Mouse (Mus musculus) ES-E14 (cell line): Measurements from ENCODE around the gene Hist1h3f. TPM values are rescaled to one million over a fixed set of nuclear protein-coding genes. Genes with fewer than 3 reads are reported as not detected.

Source experiments
- DNase-seq: peaks from one replicate; pipeline ENCODE4 v3.0.0-alpha.2; 2013; ENCODE audit warnings: low read depth, low spot score
- H3K27ac ChIP-seq: 2 replicates; pipeline ENCODE4 v1.5.1; 2012; ENCODE audit warnings: low read depth, mild to moderate bottlenecking, low read length, moderate library complexity, mixed read lengths; ENCODE audit not compliant: poor library complexity, insufficient read depth, severe bottlenecking
- H3K36me3 ChIP-seq: 2 replicates; pipeline ENCODE4 v1.6.1; 2012; ENCODE audit warnings: mild to moderate bottlenecking, low read length, moderate library complexity, mixed read lengths; ENCODE audit not compliant: control insufficient read depth, poor library complexity, insufficient read depth, severe bottlenecking
- H3K4me1 ChIP-seq, 2 experiments: fragments of 150-350 bp in 1 of 2; sonication (generic) in 1 of 2; 2 replicates each; pipeline ENCODE4 v1.6.1; 2012; ENCODE audit warnings: low read length in 2 of 2, mild to moderate bottlenecking in 1 of 2, mixed read lengths in 1 of 2; ENCODE audit not compliant: control insufficient read depth in 2 of 2, insufficient read depth in 2 of 2, poor library complexity in 1 of 2
- H3K4me3 ChIP-seq, 2 experiments: fragments of 150-350 bp in 1 of 2; sonication (generic) in 1 of 2; 2 replicates each; pipeline ENCODE4 v1.5.1; 2012; ENCODE audit warnings: low read length in 2 of 2, low read depth in 1 of 2, mild to moderate bottlenecking in 1 of 2, mixed read lengths in 1 of 2; ENCODE audit not compliant: insufficient read depth in 1 of 2, poor library complexity in 1 of 2, severe bottlenecking in 1 of 2
- H3K9ac ChIP-seq: 2 replicates; pipeline ENCODE4 v1.6.1; 2012; ENCODE audit warnings: low read depth, mild to moderate bottlenecking, low read length, mixed read lengths; ENCODE audit not compliant: poor library complexity, insufficient read depth, severe bottlenecking
- H3K9me3 ChIP-seq: fragments of 150-350 bp; sonication (generic); 2 replicates; pipeline ENCODE4 v1.6.1; 2012; ENCODE audit warnings: low read depth, mild to moderate bottlenecking, low read length; ENCODE audit not compliant: control insufficient read depth, insufficient read depth
- CHD2 ChIP-seq: IDR thresholded peaks from 2 replicates; pipeline ENCODE4 v1.6.1; 2014; ENCODE audit warnings: mild to moderate bottlenecking, low read depth, low read length, inconsistent platforms
- HCFC1 ChIP-seq: IDR thresholded peaks from 2 replicates; pipeline ENCODE4 v1.6.1; 2012; ENCODE audit warnings: low read length, inconsistent platforms, borderline replicate concordance; ENCODE audit not compliant: insufficient read depth
- MAFK ChIP-seq: IDR thresholded peaks from 2 replicates; pipeline ENCODE4 v1.6.1; 2014; ENCODE audit warnings: mild to moderate bottlenecking, low read depth, low read length, inconsistent platforms; ENCODE audit not compliant: insufficient read depth
- ZC3H11A ChIP-seq: IDR thresholded peaks from 2 replicates; pipeline ENCODE4 v1.6.1; 2012; ENCODE audit warnings: low read depth, mild to moderate bottlenecking, inconsistent platforms, low read length, borderline replicate concordance
- ZNF384 ChIP-seq: IDR thresholded peaks from 2 replicates; pipeline ENCODE4 v1.6.1; 2012; ENCODE audit warnings: low read depth, low read length, inconsistent platforms
- in situ Hi-C, 2 experiments: fragments of 600-800 bp; cut with MboI; formaldehyde crosslinking; loops; one replicate each; pipeline ENCODE4 v1.15.1; 2025; ENCODE audit warnings: low sequenced_read_pairs in 2 of 2, inconsistent platforms in 1 of 2; ENCODE audit not compliant: unreplicated experiment in 2 of 2
- total RNA-seq: library from RNA; depleted of rRNA; stranded (reverse); fragments of 300-350 nt; gene quantifications from 2 replicates; pipeline ENCODE4 v1.2.3, GENCODE M21; 2012

Gene Hist1h3f
- total RNA-seq, 1 experiment = 289 TPM

GRCm38 (mm10) chr13:23502916-23503315, 40.9 kb upstream of the Hist1h3f start:
- H3K27ac ChIP-seq = no peak overlapping the region
- peak overlapping the region in 1 of 2 experiments; percentile 31; a peak in 1 of 4 replicates for H3K4me3 ChIP-seq
- in situ Hi-C loops = loop anchor here (25.0 kb wide), 1 partner anchor 191 kb away; no protein-coding TSS in a partner anchor
- DNase-seq = no peak
- no peaks in the 10 kb centered on the region for H3K36me3 ChIP-seq
- no peaks in the 10 kb centered on the region for H3K9me3 ChIP-seq
- H3K4me1 ChIP-seq = peaks cover 2 to 6% of the 10 kb centered on the region in 2 experiments; a peak in 2 of 4 replicates
- TF ChIP-seq HCFC1 (no peak), MAFK (no peak), ZNF384 (no peak)
- no peak overlapping the region for H3K9ac ChIP-seq

GRCm38 (mm10) chr13:23503797-23504196, 40.1 kb upstream of the Hist1h3f start:
- TF ChIP-seq ZC3H11A (no peak), MAFK (peak; percentile 83)
- Histone ChIP-seq H3K4me3 (peak overlapping the region; percentile 32 to 41; a peak in 3 of 4 replicates), H3K9ac (no peak overlapping the region), H3K4me1 (peaks cover 4% of the 10 kb centered on the region in 2 experiments; a peak in 2 of 4 replicates), H3K27ac (no peak overlapping the region), H3K9me3 (no peaks in the 10 kb centered on the region), H3K36me3 (no peaks in the 10 kb centered on the region)
- DNase-seq = peak; percentile 64
- in situ Hi-C loops = loop anchor here (25.0 kb wide), 1 partner anchor 191 kb away; no protein-coding TSS in a partner anchor

- Histone ChIP-seq H3K4me3 (peak overlapping the region; percentile 53 to 69), H3K9ac (peak overlapping the region; percentile 57), H3K9me3 (no peaks in the 10 kb centered on the region), H3K36me3 (no peaks in the 10 kb centered on the region), H3K27ac (no peak overlapping the region), H3K4me1 (peaks cover 5 to 6% of the 10 kb centered on the region in 2 experiments; a peak in 2 of 4 replicates)
- in situ Hi-C loops = loop anchor here (25.0 kb wide), 1 partner anchor 194 kb away; no protein-coding TSS in a partner anchor
- TF ChIP-seq CHD2 (no peak), HCFC1 (no peak), ZC3H11A (no peak), ZNF384 (no peak), MAFK (no peak)
- no peak for DNase-seq
Measured at GRCm38 (mm10) chr13:23505662-23506345, 38.0 kb upstream of the Hist1h3f start.

- H3K36me3 ChIP-seq = no peaks in the 10 kb centered on the region
- H3K4me1 ChIP-seq = peaks cover 5 to 6% of the 10 kb centered on the region in 2 experiments; a peak in 2 of 4 replicates
- H3K4me3 ChIP-seq = peak overlapping the region; percentile 53 to 69
- H3K9ac ChIP-seq = no peak overlapping the region; the same call in 1 of the 2 replicates
- H3K9me3 ChIP-seq = no peaks in the 10 kb centered on the region
- in situ Hi-C loops = loop anchor here (25.0 kb wide), 1 partner anchor 194 kb away; no protein-coding TSS in a partner anchor
- TF ChIP-seq ZC3H11A = no peak
- 0 out of 2 replicates have a peak, but pooled peaks have one; percentile 40 for TF ChIP-seq MAFK
- DNase-seq = peak; percentile 72
- peak overlapping the region; percentile 52; the same call in 1 of the 2 replicates for H3K27ac ChIP-seq
Measured at GRCm38 (mm10) chr13:23506351-23506750, 37.5 kb upstream of the Hist1h3f start.
